ENCODE assay signal across 26 mouse cellular contexts in the genomic region with DNA sequence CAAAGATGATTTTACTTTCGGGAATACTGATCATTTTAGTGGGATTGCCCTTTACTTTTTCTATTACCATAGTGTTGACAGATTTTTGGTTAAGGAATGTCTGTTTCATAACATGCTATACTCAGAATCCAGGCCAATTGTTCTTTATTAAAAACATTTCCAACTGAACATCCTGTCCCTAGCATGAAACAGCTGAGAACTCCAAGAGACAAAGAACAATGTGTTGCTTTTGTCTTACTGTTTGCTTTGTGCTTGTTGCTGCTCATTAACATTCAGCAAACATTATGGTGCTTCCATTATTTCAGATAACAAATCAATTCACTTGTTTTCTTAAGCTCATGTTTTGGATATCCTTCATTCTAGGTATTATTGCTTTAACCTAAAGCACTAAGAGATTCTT.
DNase-seq lines count a peak whose midpoint lies in the region; ATAC-seq lines count a peak whose summit lies in the region.
"Had no signal": no experiment of that assay in that cellular context is flagged by ENCODE, and none has a peak within 500 bp of the region (broad histone marks: within the 10 kb centered on the region; RNA-seq: fewer than 3 reads in every experiment).

No protein-coding gene starts in this region.

- H3K4me2 ChIP-seq in embryonic facial prominence, embryonic 14.5 days (ENCODE audit: low read depth, low read length), result no peak overlapping the region
- no peak overlapping the region for H3K4me2 ChIP-seq in heart, embryonic 11.5 days
- H3K4me2 ChIP-seq: embryonic facial prominence, embryonic 13.5 days; forebrain, embryonic 13.5 days; heart, embryonic 13.5 days; hindbrain, embryonic 14.5 days had no signal

- H3K4me1 ChIP-seq in embryonic facial prominence, embryonic 14.5 days (ENCODE audit: control insufficient read depth, insufficient read depth, low read length), result no peaks in the 10 kb centered on the region
- no peaks in the 10 kb centered on the region for H3K4me1 ChIP-seq in embryonic facial prominence, embryonic 10.5 days
- H3K4me1 ChIP-seq in heart, embryonic 11.5 days (ENCODE audit: control insufficient read depth, insufficient read depth, low read length), result no peaks in the 10 kb centered on the region
- H3K4me1 ChIP-seq: embryonic facial prominence, embryonic 13.5 days; forebrain, embryonic 10.5 days; forebrain, embryonic 13.5 days; heart, embryonic 13.5 days had no signal

- 70% methylated on average over 1 of the region's 1 CpGs for WGBS in embryonic facial prominence, embryonic 14.5 days
- WGBS in embryonic facial prominence, embryonic 10.5 days, result 81% methylated on average over 1 of the region's 1 CpGs
- 67% methylated on average over 1 of the region's 1 CpGs for WGBS in heart, embryonic 11.5 days (ENCODE audit: insufficient replicate concordance)

- no peak overlapping the region for H3K9ac ChIP-seq in embryonic facial prominence, embryonic 14.5 days (ENCODE audit: low read depth, low read length)
- no peak overlapping the region for H3K9ac ChIP-seq in heart, embryonic 11.5 days (ENCODE audit: low read depth, low read length)
- H3K9ac ChIP-seq: embryonic facial prominence, embryonic 13.5 days; forebrain, embryonic 13.5 days; heart, embryonic 13.5 days; hindbrain, embryonic 14.5 days had no signal

- no peaks in the 10 kb centered on the region for H3K36me3 ChIP-seq in embryonic facial prominence, embryonic 14.5 days (ENCODE audit: control insufficient read depth, insufficient read depth, low read length)
- no peaks in the 10 kb centered on the region for H3K36me3 ChIP-seq in embryonic facial prominence, embryonic 10.5 days (replicated peaks)
- no peaks in the 10 kb centered on the region for H3K36me3 ChIP-seq in heart, embryonic 11.5 days (ENCODE audit: control insufficient read depth, insufficient read depth, low read length)
- H3K36me3 ChIP-seq: embryonic facial prominence, embryonic 13.5 days; forebrain, embryonic 10.5 days; heart, embryonic 13.5 days had no signal

- H3K27me3 ChIP-seq in embryonic facial prominence, embryonic 14.5 days (replicated peaks; ENCODE audit: control insufficient read depth, insufficient read depth, low read length), result no peaks in the 10 kb centered on the region
- H3K27me3 ChIP-seq in embryonic facial prominence, embryonic 10.5 days (replicated peaks; ENCODE audit: low read depth, poor library complexity, severe bottlenecking), result no peaks in the 10 kb centered on the region
- H3K27me3 ChIP-seq in heart, embryonic 11.5 days (ENCODE audit: control insufficient read depth, insufficient read depth, low read length), result no peaks in the 10 kb centered on the region
- H3K27me3 ChIP-seq: embryonic facial prominence, embryonic 13.5 days; forebrain, embryonic 13.5 days; heart, embryonic 13.5 days; Patski had no signal

- H3K27ac ChIP-seq in embryonic facial prominence, embryonic 14.5 days (replicated peaks; ENCODE audit: low read depth, low read length), result no peak overlapping the region
- no peak overlapping the region for H3K27ac ChIP-seq in embryonic facial prominence, embryonic 10.5 days (replicated peaks)
- no peak overlapping the region for H3K27ac ChIP-seq in heart, embryonic 11.5 days (ENCODE audit: low read depth, low read length)
- H3K27ac ChIP-seq: embryonic facial prominence, embryonic 13.5 days; forebrain, embryonic 10.5 days; forebrain, embryonic 13.5 days; heart, embryonic 13.5 days; hindbrain, embryonic 14.5 days; hindbrain, postnatal 0 days had no signal

- H3K4me3 ChIP-seq in embryonic facial prominence, embryonic 14.5 days (ENCODE audit: low read depth, low read length), result no peak overlapping the region
- H3K4me3 ChIP-seq in embryonic facial prominence, embryonic 10.5 days, result no peak overlapping the region
- no peak overlapping the region for H3K4me3 ChIP-seq in heart, embryonic 11.5 days (ENCODE audit: low read depth, low read length)
- H3K4me3 ChIP-seq: embryonic facial prominence, embryonic 13.5 days; forebrain, embryonic 10.5 days; forebrain, embryonic 13.5 days; heart, embryonic 13.5 days had no signal

- DNase-seq in embryonic facial prominence, embryonic 14.5 days (ENCODE audit: low spot score), result peak; percentile 3
- DNase-seq in embryonic facial prominence, embryonic 10.5 days (ENCODE audit: low spot score), result no peak
- DNase-seq in layer of hippocampus, adult 9-11 months, result peak; percentile 4
- no peak for DNase-seq in layer of hippocampus, postnatal 10 days (ENCODE audit: low spot score in 2 of 2)
- DNase-seq in retina, postnatal 1 day, result peak; percentile 82
- DNase-seq in retina, embryonic 14.5 days (ENCODE audit: low spot score), result no peak
- DNase-seq in embryo, embryonic 11 days, result no peak
- DNase-seq: adrenal gland, adult 2 months; adrenal gland, postnatal 25 days; cerebellum, adult 18-20 months; cerebellum, adult 9-10 months; cerebellum, postnatal 14 days; gastrocnemius, postnatal 25 days; heart, adult 18-20 months; heart, postnatal 14 days; heart, postnatal 4 days had no signal

- no peak for ATAC-seq in embryonic facial prominence, embryonic 14.5 days (ENCODE audit: low read depth)
- no peak for ATAC-seq in heart, embryonic 11.5 days (replicated peaks; ENCODE audit: insufficient number of reproducible peaks, low FRiP score, low TSS enrichment)
- ATAC-seq: forebrain, embryonic 13.5 days; forebrain, embryonic 16.5 days; hindbrain, postnatal 0 days; inflammation-experienced regulatory T-cells, adult 6 months; Patski had no signal

- H3K9me3 ChIP-seq in embryonic facial prominence, embryonic 14.5 days (ENCODE audit: control insufficient read depth, low read length), result no peaks in the 10 kb centered on the region
- H3K9me3 ChIP-seq in embryonic facial prominence, embryonic 10.5 days, result no peaks in the 10 kb centered on the region
- H3K9me3 ChIP-seq in heart, embryonic 11.5 days (replicated peaks; ENCODE audit: control insufficient read depth, low read length), result no peaks in the 10 kb centered on the region
- H3K9me3 ChIP-seq: embryonic facial prominence, embryonic 13.5 days; forebrain, embryonic 10.5 days; forebrain, embryonic 13.5 days; heart, embryonic 13.5 days had no signal

Comparison
In these comparisons a context has a peak if more than half of its experiments do, and no peak if none do; other contexts are left out.
1. DNase-seq: peak in embryonic facial prominence, embryonic 14.5 days (single experiment), layer of hippocampus, adult 9-11 months (single experiment) and retina, postnatal 1 day (single experiment); none in embryonic facial prominence, embryonic 10.5 days (single experiment), layer of hippocampus, postnatal 10 days (0 of 2), retina, embryonic 14.5 days (single experiment) and embryo, embryonic 11 days (single experiment).